Mouse (Mus musculus): ENCODE measurements around the gene Bcl11a.

The Bcl11a gene

DNA sequence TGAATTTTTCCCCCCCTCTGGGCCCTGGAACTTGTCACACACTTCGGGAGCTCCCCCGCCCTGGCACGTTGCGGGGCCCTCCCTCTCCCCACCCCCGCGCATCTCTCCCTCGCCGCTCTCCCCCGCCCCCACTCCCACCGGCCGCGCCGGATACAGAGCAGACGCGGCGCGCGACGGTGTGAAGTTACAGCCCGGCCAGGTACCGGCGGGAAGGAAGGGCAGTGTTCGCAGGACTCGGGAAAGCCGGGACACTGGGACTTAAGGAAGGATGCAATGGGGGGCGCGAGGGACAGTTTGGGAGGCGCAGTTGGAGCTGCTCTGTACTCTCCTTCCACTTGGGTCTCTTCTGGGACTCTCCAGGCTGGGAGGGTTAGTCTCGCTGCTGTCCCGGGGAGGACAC lies 2.7 kb downstream of the Bcl11a start:
- DNase-seq = no peak

DNA sequence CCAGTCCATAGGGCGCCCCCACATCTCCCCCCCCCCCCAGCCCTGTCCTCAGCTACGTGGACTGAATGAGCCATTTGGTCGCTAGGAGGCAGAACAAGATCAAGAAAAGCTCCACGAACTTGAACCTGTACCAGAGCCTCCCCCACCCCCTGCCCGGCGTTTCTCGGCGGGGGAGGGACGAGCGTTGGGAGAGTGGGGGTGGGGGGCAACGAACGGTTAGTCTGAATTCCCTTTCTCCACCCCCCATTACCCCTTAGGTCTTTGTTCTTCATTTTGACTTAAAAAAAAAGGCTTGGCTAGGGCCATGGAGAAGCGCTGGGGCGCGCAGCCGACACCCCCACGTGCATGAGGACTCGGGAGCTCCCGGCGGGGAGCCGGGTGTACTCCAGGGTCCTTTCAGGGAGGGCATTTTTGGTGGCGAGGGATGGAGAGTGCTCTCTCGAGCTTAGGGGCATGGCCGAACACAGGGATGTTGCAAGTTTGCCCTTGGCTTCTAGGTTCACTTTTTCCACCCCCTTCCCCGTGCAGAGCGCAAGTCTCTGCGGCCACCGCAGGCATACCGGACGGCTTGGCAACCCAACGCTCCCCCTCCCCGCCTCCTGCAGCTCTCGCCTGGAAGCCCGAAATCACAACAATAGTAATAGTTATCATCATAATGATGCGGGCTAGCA lies 3.3 kb downstream of the Bcl11a start:
- no peak for DNase-seq

DNA sequence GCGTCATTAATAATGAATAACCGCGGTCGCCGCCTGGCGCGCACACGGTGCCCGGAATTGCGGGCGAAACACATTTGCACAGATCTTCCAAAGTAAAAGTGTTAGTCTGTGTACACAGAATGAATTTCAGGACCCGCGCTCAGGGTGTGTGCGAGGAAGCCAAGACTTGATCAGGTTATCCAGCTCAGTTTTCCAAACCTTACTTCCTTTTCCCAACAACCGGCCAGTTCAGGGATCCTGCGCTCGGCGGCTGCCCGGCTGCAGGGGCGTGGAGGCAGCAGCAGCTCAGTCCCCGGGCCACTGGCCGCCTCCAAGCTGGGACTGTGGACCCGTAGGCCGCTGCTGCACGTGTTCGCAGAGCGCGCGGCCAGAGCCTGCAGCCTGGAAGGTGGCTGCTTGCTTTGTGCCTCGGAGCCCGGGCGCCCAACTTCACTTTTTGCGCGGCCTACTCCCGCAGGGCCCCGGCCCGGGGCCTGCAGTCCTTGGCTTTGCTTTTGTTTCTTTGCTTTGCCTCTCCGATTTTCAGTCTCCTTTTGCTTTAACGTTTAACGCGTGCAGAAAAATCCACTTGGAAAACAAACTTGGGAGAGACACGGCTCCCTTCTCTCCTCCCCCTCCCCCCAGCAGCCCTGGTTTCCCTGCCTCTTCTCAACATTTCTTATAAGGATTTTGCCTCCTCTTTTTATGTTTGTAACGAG lies 4.0 kb downstream of the Bcl11a start:
- no peak for DNase-seq

DNA sequence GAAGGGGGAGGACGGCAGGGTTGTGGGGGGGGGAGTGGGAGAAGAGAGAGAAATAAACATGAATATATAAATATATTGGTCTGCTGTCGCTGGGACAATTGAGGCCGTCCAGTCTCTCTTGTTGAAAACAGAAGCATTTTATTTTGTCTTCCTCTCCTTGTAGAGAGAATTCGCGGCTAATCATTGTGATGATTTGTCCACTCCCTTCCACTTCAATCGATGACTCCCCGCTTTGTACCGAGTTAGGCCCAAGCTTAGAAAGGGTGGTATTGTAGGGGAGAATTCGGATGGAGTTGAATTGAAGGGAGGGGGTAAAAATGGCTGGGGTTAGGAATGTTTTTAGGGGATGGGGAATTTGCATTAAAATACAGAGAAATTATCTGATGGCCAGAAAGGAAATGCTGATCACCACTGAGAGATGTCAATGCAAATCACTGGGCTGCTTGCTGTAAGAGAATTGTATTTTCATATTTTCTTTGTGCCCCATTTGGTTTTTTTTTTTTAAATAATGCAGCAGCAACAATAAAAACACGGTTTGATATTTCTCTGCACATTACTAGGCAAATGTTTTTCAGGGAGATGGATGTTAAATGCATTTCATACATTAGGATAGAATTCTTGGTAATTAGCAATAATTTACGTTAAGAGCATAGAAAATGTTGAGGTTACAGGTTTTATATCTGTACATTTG lies 4.7 kb downstream of the Bcl11a start:
- no peak for DNase-seq

DNA sequence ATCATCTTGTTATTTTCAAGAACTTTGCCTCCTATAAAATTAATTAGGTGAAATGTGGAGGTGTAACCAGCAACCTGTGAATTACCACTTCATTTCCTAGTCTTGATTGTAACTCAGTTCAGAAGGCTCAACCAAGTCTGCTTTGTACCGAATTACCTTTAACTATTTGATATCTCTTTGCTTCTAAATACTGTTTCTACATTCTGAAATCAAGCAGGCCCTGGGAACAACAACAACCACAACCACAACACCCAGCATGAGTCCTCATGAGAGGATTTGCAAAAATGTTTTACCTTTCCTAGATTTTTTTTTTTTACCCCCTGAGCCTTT lies 5.2 kb downstream of the Bcl11a start:
- no peak for DNase-seq

DNA sequence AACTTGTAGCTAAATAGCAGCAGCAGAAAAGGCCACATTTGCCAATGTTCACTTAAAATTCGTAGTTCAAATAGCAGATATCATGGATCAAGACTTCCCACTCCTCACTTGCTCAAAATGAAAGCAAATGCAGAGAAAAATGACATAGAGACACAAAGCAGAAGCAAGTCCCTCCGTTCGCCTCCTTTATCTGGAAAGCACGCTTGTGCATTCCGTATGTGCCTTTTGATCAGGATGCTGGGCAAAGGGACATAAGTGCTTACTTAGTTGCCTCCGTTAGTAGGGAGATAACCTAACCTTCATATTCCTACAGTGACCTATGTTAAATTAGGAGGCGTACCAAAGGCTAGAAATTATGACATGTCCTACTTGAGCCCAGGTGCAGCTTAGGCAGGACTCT lies 5.6 kb downstream of the Bcl11a start:
- no peak for DNase-seq

DNA sequence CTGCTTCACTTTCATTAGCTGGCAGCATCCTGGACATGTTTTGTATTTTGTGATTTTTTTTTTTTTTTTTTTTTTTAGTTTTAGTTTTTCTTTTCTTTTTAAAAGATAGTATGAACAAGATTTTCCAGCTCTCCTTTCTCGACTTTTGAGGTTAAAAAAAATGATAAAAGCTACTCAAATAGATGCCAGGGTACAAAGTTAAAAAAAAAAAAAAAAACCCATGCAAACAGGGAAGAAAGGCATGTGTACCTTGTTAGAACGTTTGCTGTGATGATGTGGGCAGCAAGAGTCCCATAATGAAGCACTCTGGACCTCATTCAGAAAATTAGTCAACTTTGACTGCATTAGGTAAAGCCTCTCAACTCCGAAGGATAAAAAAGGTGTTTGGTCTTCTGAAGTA lies 6.2 kb downstream of the Bcl11a start:
- DNase-seq = no peak

DNA sequence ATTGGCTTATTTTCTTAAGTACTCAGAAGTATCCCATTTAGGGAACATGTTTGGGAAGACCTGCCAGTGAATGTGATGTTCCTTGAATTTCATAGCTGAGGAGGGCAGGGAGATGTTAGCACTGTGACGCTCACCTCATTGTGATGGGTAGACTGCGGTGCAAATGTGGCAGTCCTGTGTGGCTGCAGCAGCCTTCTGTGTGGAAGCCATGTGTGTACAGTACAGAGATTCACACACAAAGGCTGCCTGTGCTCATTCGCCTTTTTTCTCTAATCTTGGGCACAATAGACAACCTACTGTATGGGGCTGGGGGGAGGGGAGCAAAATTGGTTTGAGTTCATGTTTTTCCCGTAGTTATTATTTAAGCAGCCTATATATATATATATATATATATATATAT lies 6.7 kb downstream of the Bcl11a start:
- no peak for DNase-seq

DNA sequence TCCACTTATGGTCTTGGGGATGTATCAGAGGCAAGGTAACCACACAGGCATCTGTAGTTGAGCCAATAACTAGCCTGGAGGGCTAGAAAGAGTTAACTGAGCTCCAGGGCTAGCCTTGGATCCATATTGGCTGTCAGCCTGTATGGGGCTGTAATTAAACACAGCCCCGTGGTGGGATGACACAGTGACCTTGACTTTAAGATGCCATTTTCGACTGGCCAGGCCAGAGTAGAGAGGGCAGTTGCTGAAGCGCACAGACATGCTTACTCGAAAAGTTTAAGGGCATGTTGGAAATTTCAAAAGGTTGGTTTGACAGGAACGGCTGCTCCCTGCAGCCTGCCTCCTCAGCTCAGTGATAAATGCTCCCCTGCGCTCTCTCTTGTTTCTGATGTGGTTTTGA lies 8.1 kb downstream of the Bcl11a start:
- no peak for DNase-seq

DNA sequence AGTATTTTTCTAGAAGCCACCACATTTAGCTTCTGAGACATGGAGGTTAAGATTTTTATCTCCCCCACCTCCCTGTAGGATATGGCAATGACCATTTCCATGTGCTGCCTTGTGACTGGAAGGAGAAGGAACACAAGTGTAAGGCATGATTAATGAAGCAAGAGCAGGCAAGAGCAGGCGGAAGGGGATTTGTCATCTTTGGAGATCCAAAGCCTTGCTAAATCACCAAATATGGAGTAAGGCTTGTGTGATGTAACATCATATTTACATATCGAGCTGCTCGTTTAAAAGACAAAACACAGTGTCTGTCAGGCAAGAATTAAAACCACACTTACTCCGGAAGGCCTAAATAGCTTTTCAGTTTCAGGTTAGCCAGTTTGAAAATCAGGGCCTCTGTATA lies 9.2 kb downstream of the Bcl11a start:
- no peak for DNase-seq

DNA sequence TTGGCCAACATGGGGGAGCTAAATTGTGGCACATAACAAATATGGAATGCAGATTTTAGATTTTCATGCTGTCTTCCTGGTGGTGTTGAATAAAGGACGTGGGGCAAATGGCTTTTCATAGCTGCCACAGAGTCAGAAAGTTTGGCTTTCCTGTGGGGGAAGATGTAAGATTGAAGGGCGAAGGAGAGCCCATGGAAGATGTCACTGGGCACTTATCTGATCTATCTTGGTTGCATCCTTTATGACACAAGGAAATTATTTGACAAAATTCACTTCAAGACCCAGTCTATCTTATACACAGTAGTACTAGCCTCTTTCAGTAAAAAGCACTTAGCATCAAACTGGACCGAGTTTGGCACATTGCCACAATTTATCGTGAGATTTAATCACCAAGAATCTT lies 12.6 kb downstream of the Bcl11a start:
- no peak for DNase-seq

DNA sequence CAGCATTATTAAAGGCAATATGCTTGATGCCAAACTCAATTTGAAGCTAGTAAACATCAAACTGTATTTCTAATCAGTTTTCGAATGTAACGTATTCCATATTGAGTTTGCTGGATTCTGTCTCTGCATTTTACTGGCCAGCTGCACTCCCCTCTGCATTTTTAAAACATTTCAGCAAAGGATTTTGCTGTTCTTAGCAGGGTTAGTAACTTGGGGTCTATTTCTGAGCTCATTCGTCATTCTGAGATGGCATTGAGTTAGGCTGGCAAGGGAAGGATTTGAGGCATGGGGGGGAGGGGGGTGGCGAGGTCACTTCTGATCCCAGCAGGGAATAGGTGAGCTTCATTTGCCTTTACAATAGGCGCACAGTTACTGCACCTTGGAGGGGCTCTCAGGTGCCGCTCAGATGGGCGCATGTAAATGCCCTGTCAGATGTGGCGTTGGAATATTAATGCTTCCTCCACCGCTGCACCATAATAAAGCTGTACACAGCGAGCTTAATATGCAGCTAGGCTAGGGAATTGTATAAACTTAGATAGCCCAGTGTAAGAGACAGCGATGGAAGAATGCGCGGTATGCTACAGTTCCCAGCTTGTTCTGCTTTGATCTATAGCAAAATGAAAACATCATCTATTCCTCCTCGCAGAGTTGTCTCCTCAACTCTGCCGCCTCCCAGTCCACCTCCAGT lies 13.7 kb downstream of the Bcl11a start:
- no peak for DNase-seq

DNA sequence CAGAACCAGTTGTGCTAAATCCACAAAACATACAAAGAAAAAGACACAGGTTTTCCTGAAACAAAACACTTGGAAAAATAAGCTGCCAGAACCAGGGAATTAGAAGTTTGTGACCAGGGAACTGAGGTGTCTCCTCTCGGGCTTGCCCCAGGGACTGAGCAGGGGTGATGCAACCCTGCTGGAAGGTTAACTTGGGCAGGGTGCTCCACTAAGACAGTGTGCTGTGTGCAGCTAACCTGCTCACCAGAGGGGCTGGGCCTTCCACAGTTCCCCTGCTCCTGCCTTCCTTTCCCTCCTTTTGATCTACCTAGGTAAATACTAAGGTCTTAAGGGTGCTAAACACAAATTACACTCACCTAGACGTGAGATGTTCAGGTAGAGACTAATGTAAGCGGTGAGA lies 14.8 kb downstream of the Bcl11a start:
- no peak for DNase-seq

DNA sequence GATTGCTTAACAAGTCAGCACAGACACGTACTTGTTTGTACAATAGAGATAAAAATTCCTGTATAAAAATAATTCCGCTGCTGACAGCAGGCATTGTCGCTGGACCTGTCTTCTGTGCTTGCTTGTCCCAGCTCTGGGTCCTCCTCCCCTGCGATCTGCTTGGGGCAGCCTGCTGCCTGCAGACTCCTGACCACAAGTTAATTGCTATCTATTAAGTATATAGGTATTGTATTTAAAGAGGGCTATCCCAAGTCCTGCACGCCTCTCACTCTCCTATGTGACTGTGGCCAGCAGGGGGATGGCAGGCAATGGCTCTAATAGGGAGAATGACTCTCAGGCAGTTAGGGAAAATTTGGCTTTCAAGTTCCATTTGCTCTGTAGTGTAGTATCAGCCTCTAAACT lies 16.2 kb downstream of the Bcl11a start:
- no peak for DNase-seq

DNA sequence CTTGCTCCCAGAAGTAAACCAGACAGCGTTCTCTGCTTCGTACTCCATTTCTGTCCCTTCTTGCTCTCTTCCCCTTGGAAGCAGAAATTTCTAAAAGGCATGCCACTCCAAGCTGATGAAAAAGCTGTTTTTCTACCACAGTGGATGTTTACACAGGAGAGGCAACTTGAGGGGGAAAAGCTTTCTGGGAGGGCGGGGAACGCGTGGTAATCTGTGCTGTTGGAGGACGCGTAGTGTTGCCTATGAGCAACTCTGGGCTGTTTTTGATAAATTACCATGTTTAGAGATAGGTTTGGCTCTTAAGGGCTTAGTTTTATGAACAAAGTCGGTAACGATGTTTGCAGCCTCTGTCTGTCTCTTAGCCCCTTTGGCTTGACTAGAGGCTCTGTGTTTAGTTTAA lies 17.4 kb downstream of the Bcl11a start:
- DNase-seq = no peak

DNA sequence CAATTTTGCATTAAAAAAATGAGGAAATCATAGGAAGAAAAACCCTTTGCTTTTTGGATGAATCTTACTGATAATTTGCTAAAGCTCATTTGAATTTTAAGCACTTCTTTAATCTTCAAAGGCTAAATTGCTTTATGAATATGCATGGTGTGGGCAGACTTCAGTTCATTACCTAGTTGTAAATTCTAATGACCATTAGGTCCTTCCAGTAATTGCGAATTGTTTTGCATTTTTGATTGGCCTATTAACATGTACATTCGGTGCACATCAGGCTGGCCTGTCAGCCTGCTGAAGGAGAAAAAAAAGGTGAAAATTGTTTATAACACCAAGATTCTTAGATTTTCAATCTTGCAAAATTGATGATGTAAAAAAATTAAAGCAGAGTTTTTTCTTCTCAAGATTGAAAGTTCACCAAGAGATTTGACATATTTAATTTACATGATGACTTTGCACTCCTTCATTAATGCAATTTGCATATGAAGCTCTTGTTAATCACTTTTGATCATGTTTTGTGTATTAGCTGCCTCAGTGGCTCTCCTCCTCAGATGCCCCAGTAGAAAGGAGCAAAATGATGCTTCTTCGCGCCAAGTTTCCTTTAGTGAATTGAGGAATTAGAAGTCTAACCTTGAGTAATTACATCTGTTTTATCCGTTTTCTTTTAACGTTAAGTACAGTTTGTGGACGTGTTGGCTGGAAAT lies 17.9 kb downstream of the Bcl11a start:
- DNase-seq = no peak

DNA sequence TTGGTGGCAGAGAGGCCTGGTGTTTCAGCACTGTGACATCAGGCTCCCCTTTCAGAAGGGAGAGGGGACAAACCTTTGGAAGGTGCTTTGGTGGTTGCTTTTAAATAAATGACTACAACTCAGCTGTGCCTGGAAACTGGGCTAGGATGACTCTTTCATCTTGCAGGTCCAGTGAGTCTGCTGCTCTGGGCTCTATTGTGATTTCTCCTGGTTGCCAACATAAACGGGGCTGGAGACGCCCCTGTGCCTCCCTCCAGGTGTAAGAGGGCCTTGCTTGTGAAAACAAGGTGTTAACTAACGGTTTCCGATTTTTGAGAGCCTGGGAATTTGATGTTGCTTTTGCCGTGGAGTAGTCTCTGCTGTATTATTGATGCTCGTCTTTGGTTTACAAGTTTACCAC lies 18.6 kb downstream of the Bcl11a start:
- DNase-seq = no peak

DNA sequence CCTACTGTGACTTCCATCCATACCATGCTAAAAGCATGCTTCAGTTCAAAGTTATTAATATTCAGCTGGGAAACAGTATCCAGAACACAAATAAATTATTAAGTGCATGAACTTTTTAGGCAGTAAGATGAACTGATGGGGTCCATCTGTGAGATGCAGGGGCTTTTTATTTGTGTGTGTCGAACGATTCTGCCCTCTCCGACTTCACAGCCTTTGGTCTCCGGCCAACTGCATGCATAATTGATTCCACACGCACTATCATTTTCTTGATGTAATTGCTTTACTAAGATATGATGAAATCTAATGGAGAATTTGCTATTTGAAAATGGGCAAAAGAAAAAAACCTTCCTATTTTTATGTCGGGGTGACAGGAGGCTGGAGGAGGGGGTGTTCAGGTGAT lies 19.2 kb downstream of the Bcl11a start:
- DNase-seq = no peak

DNA sequence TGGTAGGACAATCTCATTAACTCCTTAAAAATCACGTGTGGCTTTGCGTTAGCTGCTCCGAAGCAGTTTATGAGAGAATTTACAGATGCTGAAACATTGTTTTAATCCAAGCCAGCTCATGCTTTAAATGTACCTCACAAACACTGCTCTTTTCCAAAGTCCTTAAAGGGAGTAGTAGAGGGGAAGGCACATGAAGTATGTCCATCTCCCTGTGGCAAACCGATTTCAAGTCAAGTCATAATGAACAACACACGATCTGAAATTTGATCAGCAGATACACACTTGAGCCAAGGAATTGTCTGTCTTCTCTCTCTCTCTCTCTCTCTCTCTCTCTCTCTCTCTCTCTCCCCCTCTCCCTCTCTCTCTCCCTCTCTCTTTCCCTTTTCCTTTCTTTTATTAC lies 20.2 kb downstream of the Bcl11a start:
- DNase-seq = no peak

DNA sequence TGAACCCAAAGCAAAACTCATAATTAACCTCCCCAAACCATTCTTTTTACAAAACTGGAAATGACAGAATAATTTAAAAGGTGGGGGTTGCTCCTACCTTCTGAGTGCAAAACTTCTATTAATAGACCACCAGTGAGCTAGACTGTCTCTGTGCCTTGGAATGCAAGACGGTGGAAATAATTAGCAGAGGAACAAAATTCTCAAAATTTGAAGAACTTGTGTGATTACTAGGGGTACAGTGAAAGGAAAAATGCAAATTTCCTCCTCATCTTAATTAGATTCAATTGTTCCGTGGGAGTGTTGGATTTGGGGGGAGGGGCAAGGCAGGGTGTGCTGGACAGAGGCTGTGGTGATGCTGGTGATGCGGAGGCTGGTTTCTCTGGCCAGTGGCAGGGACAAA lies 20.8 kb downstream of the Bcl11a start:
- no peak for DNase-seq

DNA sequence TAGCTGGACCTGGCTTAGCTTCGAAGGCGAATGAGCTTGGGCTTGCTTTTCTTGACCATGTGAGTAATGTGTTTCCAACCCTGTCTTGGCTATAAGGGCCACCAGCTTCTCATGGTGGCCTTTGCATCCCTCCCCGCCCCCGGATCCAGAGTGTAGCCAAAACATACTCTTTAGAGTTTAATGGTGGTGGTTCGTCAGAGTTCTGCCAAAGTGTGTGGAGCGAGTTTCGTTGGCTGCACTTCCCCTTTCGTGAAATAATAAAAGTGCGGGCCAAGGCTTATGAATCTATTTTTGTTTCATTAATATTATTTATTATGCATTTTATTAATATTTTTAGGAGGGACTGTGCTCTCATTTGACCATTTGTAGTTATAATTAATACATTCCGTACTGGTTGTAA lies 21.4 kb downstream of the Bcl11a start:
- no peak for DNase-seq

DNA sequence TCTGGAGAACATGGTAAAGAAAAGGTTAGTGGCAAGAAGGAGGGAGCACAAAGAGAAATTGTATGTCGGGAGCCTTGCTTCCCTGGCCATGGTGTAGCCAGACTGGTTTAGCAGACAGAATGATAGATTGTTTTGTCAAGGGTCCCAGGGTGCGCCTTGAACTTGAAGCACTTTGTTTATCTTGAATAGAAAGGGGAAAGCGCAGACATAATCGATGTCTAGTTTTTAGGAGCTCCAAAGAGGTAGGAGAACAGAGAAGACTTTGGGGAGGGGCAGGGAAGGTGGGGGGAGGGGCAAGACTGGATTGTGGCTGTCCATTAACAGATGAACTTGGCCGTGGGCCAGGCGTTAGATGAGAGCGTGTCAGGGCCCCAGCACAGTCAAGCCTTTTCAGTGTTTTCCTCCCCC lies 22.0 kb downstream of the Bcl11a start:
- DNase-seq = no peak

DNA sequence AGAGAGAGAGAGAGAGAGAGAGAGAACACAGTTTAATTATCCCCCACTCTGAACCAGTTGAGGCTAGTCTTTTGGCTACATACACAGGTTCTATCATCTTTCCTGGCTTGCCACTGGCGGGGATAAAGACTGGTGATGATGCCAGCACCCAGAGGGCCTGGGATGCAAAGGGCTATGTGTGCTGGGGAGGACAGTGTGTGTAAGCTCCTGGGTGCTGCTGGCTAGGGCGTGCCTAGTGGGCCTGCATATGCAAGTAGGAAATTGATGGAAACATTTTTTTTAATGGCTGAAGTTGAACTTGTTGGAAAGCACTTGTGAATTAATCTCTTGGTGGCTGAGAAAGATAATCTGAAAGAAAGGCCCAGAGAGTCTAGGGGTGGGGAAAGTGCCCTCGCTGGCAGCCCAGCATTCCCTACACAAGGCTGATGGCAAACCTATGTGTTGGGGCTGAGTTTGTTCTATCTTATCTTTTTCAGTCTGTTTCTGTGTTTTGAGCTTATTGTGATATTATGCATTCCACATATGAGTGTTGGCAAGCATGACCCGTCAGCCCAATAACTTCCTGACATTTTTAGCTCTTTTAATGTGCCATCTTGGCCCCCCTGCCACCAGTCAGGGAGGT lies 22.7 kb downstream of the Bcl11a start:
- no peak for DNase-seq

All from cerebellum, adult 11 months (tissue).